Mouse (Mus musculus) neural tube, embryonic 13.5 days (tissue): Measurements from ENCODE around the gene Sgms1. TPM values are rescaled to one million over a fixed set of nuclear protein-coding genes. Genes with fewer than 3 reads are reported as not detected.

Experiments
- ATAC-seq: fragments of 200-750 bp; cut with Nextera tagmentation; 2 replicates; pipeline ENCODE4 v1.8.0; 2017; ENCODE audit warnings: low read depth, mild to moderate bottlenecking, moderate TSS enrichment, moderate library complexity
- H3K27ac ChIP-seq: fragments of 300-500 bp; sonication (generic); replicated peaks from 2 replicates; pipeline ENCODE4 v1.5.1; 2015; ENCODE audit warnings: moderate library complexity, mild to moderate bottlenecking, inconsistent platforms
- H3K27me3 ChIP-seq: fragments of 300-500 bp; sonication (generic); 2 replicates; pipeline ENCODE4 v1.6.1; 2015; ENCODE audit warnings: mild to moderate bottlenecking, inconsistent platforms
- H3K36me3 ChIP-seq: fragments of 300-500 bp; sonication (generic); 2 replicates; pipeline ENCODE4 v1.6.1; 2015; ENCODE audit warnings: mild to moderate bottlenecking, inconsistent platforms
- H3K4me1 ChIP-seq: fragments of 300-500 bp; sonication (generic); replicated peaks from 2 replicates; pipeline ENCODE4 v1.6.1; 2015; ENCODE audit warnings: inconsistent platforms
- H3K4me2 ChIP-seq: fragments of 300-500 bp; sonication (generic); 2 replicates; pipeline ENCODE4 v1.6.1; 2015; ENCODE audit warnings: inconsistent platforms, mild to moderate bottlenecking, moderate library complexity
- H3K4me3 ChIP-seq: fragments of 300-500 bp; sonication (generic); 2 replicates; pipeline ENCODE4 v1.5.1; 2015; ENCODE audit warnings: mild to moderate bottlenecking, inconsistent platforms
- H3K9ac ChIP-seq: fragments of 300-500 bp; sonication (generic); 2 replicates; pipeline ENCODE4 v1.6.1; 2015; ENCODE audit warnings: moderate library complexity, mild to moderate bottlenecking, inconsistent platforms
- H3K9me3 ChIP-seq: fragments of 300-500 bp; sonication (generic); 2 replicates; pipeline ENCODE4 v1.6.1; 2016; ENCODE audit warnings: inconsistent platforms
- WGBS: fragments of 180-500 bp; shearing (Covaris S2); methylation state at CpG from one replicate; pipeline ENCODE4 v1.1.7; 2015; 5-methylcytosine and 5-hydroxymethylcytosine counted together
- polyA plus RNA-seq: library from polyadenylated mRNA; unstranded; fragments of >200 nt; fragmentation: Nextera tagmentation; extraction: Ambion mirVana; gene quantifications from 2 replicates; pipeline ENCODE4 v1.2.1, GENCODE M21; 2015

Sgms1 gene
- polyA plus RNA-seq, 1 experiment from 2014 or later = 18.7 TPM

- no peak overlapping the region for H3K4me2 ChIP-seq
- peaks cover 15% of the 10 kb centered on the region for H3K4me1 ChIP-seq
- H3K27me3 ChIP-seq = no peaks in the 10 kb centered on the region
- 93% methylated on average over 4 of the region's 4 CpGs for WGBS
- no peak overlapping the region for H3K27ac ChIP-seq
- no peak for ATAC-seq
- no peaks in the 10 kb centered on the region for H3K9me3 ChIP-seq
- no peak overlapping the region for H3K4me3 ChIP-seq
- H3K36me3 ChIP-seq = no peaks in the 10 kb centered on the region
- H3K9ac ChIP-seq = no peak overlapping the region
Measured at GRCm38 (mm10) chr19:32239925-32240324, 149.6 kb downstream of the Sgms1 start.

- H3K4me2 ChIP-seq = no peak overlapping the region
- H3K27ac ChIP-seq = no peak overlapping the region
- no peaks in the 10 kb centered on the region for H3K9me3 ChIP-seq
- H3K4me1 ChIP-seq = peaks cover 15% of the 10 kb centered on the region
- 91% methylated on average over 5 of the region's 6 CpGs for WGBS
- H3K27me3 ChIP-seq = no peaks in the 10 kb centered on the region
- no peaks in the 10 kb centered on the region for H3K36me3 ChIP-seq
- no peak overlapping the region for H3K4me3 ChIP-seq
- no peak overlapping the region for H3K9ac ChIP-seq
- ATAC-seq = no peak
Measured at GRCm38 (mm10) chr19:32239459-32239792, 150.1 kb downstream of the Sgms1 start.

GRCm38 (mm10) chr19:32238722-32239458 lies 150.6 kb downstream of the Sgms1 start:
- WGBS = 86% methylated on average over 11 of the region's 11 CpGs
- Histone ChIP-seq H3K9ac (no peak overlapping the region), H3K4me1 (peaks cover 15% of the 10 kb centered on the region), H3K4me3 (no peak overlapping the region), H3K27ac (no peak overlapping the region), H3K27me3 (no peaks in the 10 kb centered on the region), H3K9me3 (no peaks in the 10 kb centered on the region), H3K36me3 (no peaks in the 10 kb centered on the region), H3K4me2 (no peak overlapping the region)
- no peak for ATAC-seq

GRCm38 (mm10) chr19:32237685-32238084 lies 151.8 kb downstream of the Sgms1 start:
- Histone ChIP-seq H3K27ac (no peak overlapping the region), H3K9ac (no peak overlapping the region), H3K4me1 (peaks cover 15% of the 10 kb centered on the region), H3K4me3 (no peak overlapping the region), H3K27me3 (no peaks in the 10 kb centered on the region), H3K4me2 (no peak overlapping the region), H3K9me3 (no peaks in the 10 kb centered on the region), H3K36me3 (no peaks in the 10 kb centered on the region)
- no peak for ATAC-seq
- WGBS = 38% methylated on average over 5 of the region's 5 CpGs

- WGBS = 95% methylated on average over 3 of the region's 3 CpGs
- Histone ChIP-seq H3K9me3 (no peaks in the 10 kb centered on the region), H3K27ac (no peak overlapping the region), H3K4me2 (no peak overlapping the region), H3K4me1 (peaks cover 15% of the 10 kb centered on the region), H3K9ac (no peak overlapping the region), H3K36me3 (no peaks in the 10 kb centered on the region), H3K27me3 (no peaks in the 10 kb centered on the region), H3K4me3 (no peak overlapping the region)
- no peak for ATAC-seq
Measured at GRCm38 (mm10) chr19:32237173-32237583, 152.3 kb downstream of the Sgms1 start.

- no peak overlapping the region for H3K4me2 ChIP-seq
- ATAC-seq = no peak
- H3K9ac ChIP-seq = no peak overlapping the region
- H3K9me3 ChIP-seq = no peaks in the 10 kb centered on the region
- no peak overlapping the region for H3K4me3 ChIP-seq
- 80% methylated on average over 6 of the region's 6 CpGs for WGBS
- H3K4me1 ChIP-seq = peaks cover 15% of the 10 kb centered on the region
- H3K27me3 ChIP-seq = no peaks in the 10 kb centered on the region
- H3K36me3 ChIP-seq = no peaks in the 10 kb centered on the region
- H3K27ac ChIP-seq = no peak overlapping the region
Measured at GRCm38 (mm10) chr19:32234717-32235434, 154.6 kb downstream of the Sgms1 start.

- no peak overlapping the region for H3K4me3 ChIP-seq
- no peak overlapping the region for H3K27ac ChIP-seq
- no peak for ATAC-seq
- H3K4me1 ChIP-seq = no peaks in the 10 kb centered on the region
- no peaks in the 10 kb centered on the region for H3K36me3 ChIP-seq
- H3K9me3 ChIP-seq = no peaks in the 10 kb centered on the region
- 77% methylated on average over 10 of the region's 10 CpGs for WGBS
- H3K9ac ChIP-seq = no peak overlapping the region
- H3K27me3 ChIP-seq = no peaks in the 10 kb centered on the region
- no peak overlapping the region for H3K4me2 ChIP-seq
Measured at GRCm38 (mm10) chr19:32231292-32231691, 158.2 kb downstream of the Sgms1 start.

GRCm38 (mm10) chr19:32230798-32231197 lies 158.7 kb downstream of the Sgms1 start:
- 77% methylated on average over 5 of the region's 5 CpGs for WGBS
- no peak overlapping the region for H3K4me3 ChIP-seq

GRCm38 (mm10) chr19:32230301-32230700 lies 159.2 kb downstream of the Sgms1 start:
- H3K36me3 ChIP-seq = no peaks in the 10 kb centered on the region
- H3K27ac ChIP-seq = no peak overlapping the region
- no peak for ATAC-seq
- no peaks in the 10 kb centered on the region for H3K4me1 ChIP-seq
- H3K27me3 ChIP-seq = no peaks in the 10 kb centered on the region
- WGBS = 85% methylated on average over 5 of the region's 5 CpGs
- no peak overlapping the region for H3K9ac ChIP-seq
- no peak overlapping the region for H3K4me3 ChIP-seq
- no peaks in the 10 kb centered on the region for H3K9me3 ChIP-seq
- H3K4me2 ChIP-seq = no peak overlapping the region

More at GRCm38 (mm10) chr19:32230798-32231197, 158.7 kb downstream of the Sgms1 start:
- no peak overlapping the region for H3K9ac ChIP-seq
- H3K4me2 ChIP-seq = no peak overlapping the region
- no peaks in the 10 kb centered on the region for H3K4me1 ChIP-seq
- no peaks in the 10 kb centered on the region for H3K36me3 ChIP-seq
- no peaks in the 10 kb centered on the region for H3K27me3 ChIP-seq
- no peaks in the 10 kb centered on the region for H3K9me3 ChIP-seq
- H3K27ac ChIP-seq = no peak overlapping the region
- no peak for ATAC-seq

- WGBS = 88% methylated on average over 5 of the region's 5 CpGs
- no peaks in the 10 kb centered on the region for H3K9me3 ChIP-seq
- H3K27ac ChIP-seq = no peak overlapping the region
- no peaks in the 10 kb centered on the region for H3K4me1 ChIP-seq
- ATAC-seq = no peak
- no peak overlapping the region for H3K9ac ChIP-seq
- no peak overlapping the region for H3K4me2 ChIP-seq
- no peaks in the 10 kb centered on the region for H3K27me3 ChIP-seq
- no peaks in the 10 kb centered on the region for H3K36me3 ChIP-seq
- H3K4me3 ChIP-seq = no peak overlapping the region
Measured at GRCm38 (mm10) chr19:32229776-32230175, 159.7 kb downstream of the Sgms1 start.

GRCm38 (mm10) chr19:32227175-32227574 lies 162.3 kb downstream of the Sgms1 start:
- no peak overlapping the region for H3K27ac ChIP-seq
- H3K9me3 ChIP-seq = no peaks in the 10 kb centered on the region
- H3K27me3 ChIP-seq = no peaks in the 10 kb centered on the region
- no peak overlapping the region for H3K4me3 ChIP-seq
- WGBS = 76% methylated on average over 2 of the region's 2 CpGs
- no peaks in the 10 kb centered on the region for H3K4me1 ChIP-seq
- H3K9ac ChIP-seq = no peak overlapping the region
- H3K36me3 ChIP-seq = 0 out of 2 replicates have a peak, but pooled peaks cover 4% of the 10 kb centered on the region
- no peak overlapping the region for H3K4me2 ChIP-seq
- no peak for ATAC-seq

GRCm38 (mm10) chr19:32225097-32225490 lies 164.4 kb downstream of the Sgms1 start:
- H3K36me3 ChIP-seq = 0 out of 2 replicates have a peak, but pooled peaks cover 4% of the 10 kb centered on the region
- H3K27ac ChIP-seq = no peak overlapping the region
- 64% methylated on average over 9 of the region's 9 CpGs for WGBS
- H3K9me3 ChIP-seq = 0 out of 2 replicates have a peak, but pooled peaks cover 3% of the 10 kb centered on the region
- no peaks in the 10 kb centered on the region for H3K4me1 ChIP-seq
- ATAC-seq = no peak
- H3K9ac ChIP-seq = no peak overlapping the region
- no peaks in the 10 kb centered on the region for H3K27me3 ChIP-seq
- H3K4me2 ChIP-seq = no peak overlapping the region
- H3K4me3 ChIP-seq = no peak overlapping the region
